Mouse (Mus musculus) macrophage (primary cell): ENCODE data around the gene Rabep2. TPM values are rescaled to one million over a fixed set of nuclear protein-coding genes. Genes with fewer than 3 reads are reported as not detected.

ENCODE experiments used
- H3K27ac ChIP-seq: fragments of 350-480 bp; formaldehyde crosslinking; 2 replicates; pipeline ENCODE4 v1.9.0; 2021
- H3K36me3 ChIP-seq: fragments of 350-480 bp; formaldehyde crosslinking; 2 replicates; pipeline ENCODE4 v1.9.0; 2021; ENCODE audit errors: inconsistent target
- H3K4me3 ChIP-seq: fragments of 350-480 bp; formaldehyde crosslinking; 2 replicates; pipeline ENCODE4 v1.9.0; 2021; ENCODE audit errors: inconsistent target
- H3K79me2 ChIP-seq: fragments of 350-480 bp; formaldehyde crosslinking; 2 replicates; pipeline ENCODE4 v1.9.0; 2021; ENCODE audit errors: inconsistent target
- WGBS: methylation state at CpG from one replicate; pipeline ENCODE4 v1.1.7; 2026; ENCODE audit warnings: inconsistent platforms; ENCODE audit not compliant: missing documents; 5-methylcytosine and 5-hydroxymethylcytosine counted together
- polyA plus RNA-seq: library from polyadenylated mRNA; stranded (reverse); fragments of 250-400 nt; gene quantifications from 3 replicates; pipeline ENCODE4 v1.2.4, GENCODE M21; 2018; ENCODE audit warnings: inconsistent platforms

Rabep2 gene
- polyA plus RNA-seq, 1 experiment from 2014 or later = 12.9 TPM

DNA sequence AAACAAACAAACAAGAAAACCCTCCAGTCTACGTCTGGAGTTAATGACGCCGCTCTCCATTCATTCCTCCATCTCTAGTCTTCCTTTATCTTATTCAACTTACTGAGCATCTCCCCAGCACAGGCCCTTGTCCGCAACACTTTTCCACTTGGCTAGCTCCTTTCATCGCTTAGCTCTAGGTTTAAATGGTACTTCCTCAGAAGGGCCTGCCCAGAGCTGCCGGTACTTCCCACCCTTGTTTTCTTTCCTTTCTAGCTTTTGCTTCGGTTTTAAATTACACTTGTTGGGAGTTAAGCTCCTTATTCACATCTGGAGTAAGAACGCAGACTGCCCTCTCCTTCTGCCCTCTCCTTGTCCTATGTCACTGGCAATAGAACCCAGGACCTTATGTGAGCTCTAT lies 11.5 kb upstream of the Rabep2 start:
- Histone ChIP-seq H3K36me3 (no peaks in the 10 kb centered on the region), H3K4me3 (no peak overlapping the region), H3K27ac (no peak overlapping the region), H3K79me2 (no peaks in the 10 kb centered on the region)
- WGBS = 68% methylated on average over 8 of the region's 8 CpGs

DNA sequence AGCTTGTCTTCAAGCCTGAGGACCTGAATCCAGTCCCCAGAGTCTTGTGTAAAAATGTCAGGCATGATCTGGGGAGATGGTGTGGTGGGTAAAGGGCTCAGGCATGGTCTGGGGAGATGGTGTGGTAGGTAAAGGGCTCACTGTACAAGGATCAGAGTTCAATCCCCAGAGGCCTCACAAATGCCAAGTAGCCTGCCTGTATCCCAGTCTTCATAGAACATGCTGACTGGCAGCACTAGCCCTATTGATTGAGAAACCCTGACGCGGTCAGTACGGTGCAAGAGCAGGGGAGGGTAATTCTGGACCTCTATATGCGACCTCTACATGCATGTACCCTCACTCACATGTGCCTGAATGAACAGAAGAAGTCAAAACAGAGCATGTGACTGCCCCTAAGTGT lies 11.0 kb upstream of the Rabep2 start:
- Histone ChIP-seq H3K4me3 (no peak overlapping the region), H3K36me3 (no peaks in the 10 kb centered on the region), H3K27ac (no peak overlapping the region), H3K79me2 (no peaks in the 10 kb centered on the region)
- WGBS = 93% methylated on average over 4 of the region's 4 CpGs

DNA sequence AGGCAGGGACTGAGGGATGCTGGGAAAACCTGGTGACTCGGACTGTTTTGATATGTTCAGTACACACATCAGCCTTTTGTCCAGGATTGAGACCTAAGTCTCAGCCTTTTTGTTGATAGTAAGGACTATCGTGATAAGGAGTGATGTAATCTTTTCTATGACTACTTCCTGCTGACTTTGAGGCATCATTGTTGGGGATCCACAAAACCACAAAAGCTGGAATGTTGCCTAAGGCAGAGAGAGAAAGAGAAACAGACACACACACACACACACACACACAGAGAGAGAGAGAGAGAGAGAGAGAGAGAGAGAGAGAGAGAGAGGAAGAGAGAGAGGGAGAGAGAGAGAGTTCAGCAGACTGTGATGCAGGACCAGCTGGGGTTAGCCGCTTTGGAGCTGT lies 10.1 kb upstream of the Rabep2 start:
- H3K79me2 ChIP-seq = no peaks in the 10 kb centered on the region
- no peaks in the 10 kb centered on the region for H3K36me3 ChIP-seq
- no peak overlapping the region for H3K27ac ChIP-seq
- no peak overlapping the region for H3K4me3 ChIP-seq
- 42% methylated on average over 3 of the region's 3 CpGs for WGBS

DNA sequence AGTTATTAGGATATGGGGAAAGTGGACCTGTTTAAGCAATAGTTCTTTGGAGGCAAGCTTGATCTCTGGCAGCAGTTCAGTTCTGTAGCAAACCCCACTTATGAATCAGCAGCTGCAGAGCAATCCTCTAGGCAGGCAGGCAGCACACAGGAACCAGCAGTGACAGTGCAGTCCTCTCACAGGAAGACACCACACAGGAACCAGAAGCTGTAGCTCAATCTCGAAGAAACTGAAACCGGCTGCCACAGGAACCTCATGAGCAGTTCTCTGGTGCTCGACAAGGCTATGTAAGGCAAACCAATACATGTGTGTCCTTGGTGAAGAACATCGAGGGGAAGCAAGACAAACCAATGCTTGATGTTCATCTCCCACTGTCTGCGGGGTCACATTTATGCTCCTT lies 6.8 kb upstream of the Rabep2 start:
- Histone ChIP-seq H3K4me3 (no peak overlapping the region), H3K27ac (no peak overlapping the region), H3K79me2 (no peaks in the 10 kb centered on the region), H3K36me3 (no peaks in the 10 kb centered on the region)
- WGBS = 54% methylated on average over 5 of the region's 5 CpGs

DNA sequence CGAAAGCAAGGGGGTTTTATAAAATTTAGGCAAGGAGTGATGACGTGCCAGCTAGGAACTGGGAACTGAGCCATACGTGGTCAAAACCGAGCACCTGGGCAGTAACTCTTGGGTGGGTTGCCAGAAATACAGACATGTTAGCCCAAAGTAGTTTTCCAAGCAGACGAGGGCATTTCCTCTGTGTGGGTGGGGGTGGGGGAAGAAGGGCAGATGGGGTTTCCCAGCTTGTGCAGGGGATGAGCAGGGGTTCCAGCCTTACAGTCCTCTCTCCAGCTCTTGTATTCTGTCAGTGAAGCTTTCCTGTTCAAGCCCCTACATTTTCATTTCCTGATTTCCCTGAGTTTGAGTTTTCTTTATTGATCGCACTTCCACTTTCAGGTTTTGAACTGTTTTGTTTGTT lies 4.4 kb upstream of the Rabep2 start:
- no peak overlapping the region for H3K4me3 ChIP-seq
- no peaks in the 10 kb centered on the region for H3K79me2 ChIP-seq
- 48% methylated on average over 6 of the region's 6 CpGs for WGBS
- no peaks in the 10 kb centered on the region for H3K36me3 ChIP-seq
- no peak overlapping the region for H3K27ac ChIP-seq

DNA sequence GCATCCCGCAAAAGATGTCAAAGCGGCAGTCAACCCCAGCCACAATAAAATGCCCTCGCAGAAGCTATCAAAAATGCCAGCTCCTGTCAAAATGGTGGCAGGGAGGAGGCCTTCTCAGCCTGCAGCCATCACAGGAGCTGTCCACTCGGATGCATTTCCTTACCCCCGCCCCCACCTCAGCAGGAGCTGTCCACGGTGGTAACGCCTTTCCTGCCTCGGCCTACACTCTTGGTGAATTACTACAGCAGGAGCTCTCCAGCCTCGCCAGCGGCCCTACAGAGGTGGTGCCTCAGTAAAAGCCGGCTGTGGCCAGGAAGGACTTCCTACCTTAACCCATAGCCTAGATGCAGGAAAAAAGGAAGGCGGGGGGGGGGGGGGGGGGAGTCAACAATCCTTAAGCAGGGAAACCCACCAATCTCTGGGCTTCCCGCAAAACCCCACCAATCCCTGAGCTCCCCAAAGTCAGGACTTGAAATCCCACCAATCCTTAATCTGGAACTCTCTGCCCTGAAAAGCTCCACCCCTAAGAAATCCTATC lies 1.2 kb upstream of the Rabep2 start:
- 89% methylated on average over 11 of the region's 13 CpGs for WGBS
- Histone ChIP-seq H3K79me2 (peaks cover 4% of the 10 kb centered on the region; the same call in 1 of the 2 replicates), H3K4me3 (no peak overlapping the region)

DNA sequence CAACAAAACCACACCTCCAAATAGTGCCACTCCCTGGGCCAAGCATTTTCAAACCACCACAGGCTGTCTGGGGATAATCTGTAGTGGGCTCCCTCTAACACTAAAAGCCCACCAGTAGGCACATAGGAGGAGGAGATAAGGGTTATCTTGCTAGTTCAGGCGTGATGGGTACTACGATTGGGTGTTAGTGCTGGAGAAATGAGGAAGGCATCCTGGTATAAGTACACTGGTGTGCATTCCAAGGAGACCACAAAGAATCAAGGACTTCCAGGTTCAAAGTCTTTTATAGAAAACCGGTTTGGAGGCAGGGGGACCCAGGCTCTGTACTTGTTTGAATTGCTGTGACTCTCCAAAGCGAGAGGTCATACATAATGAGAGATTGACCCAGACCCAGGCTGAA lies 405 bp upstream of the Rabep2 start:
- H3K79me2 ChIP-seq = peaks cover 4% of the 10 kb centered on the region; the same call in 1 of the 2 replicates
- no peak overlapping the region for H3K27ac ChIP-seq
- H3K36me3 ChIP-seq = no peaks in the 10 kb centered on the region
- 47% methylated on average over 4 of the region's 4 CpGs for WGBS
- H3K4me3 ChIP-seq = peak overlapping the region; percentile 45; the same call in 1 of the 2 replicates

More for the DNA sequence above, 1.2 kb upstream of the Rabep2 start:
- Histone ChIP-seq H3K36me3 (no peaks in the 10 kb centered on the region), H3K27ac (no peak overlapping the region)

DNA sequence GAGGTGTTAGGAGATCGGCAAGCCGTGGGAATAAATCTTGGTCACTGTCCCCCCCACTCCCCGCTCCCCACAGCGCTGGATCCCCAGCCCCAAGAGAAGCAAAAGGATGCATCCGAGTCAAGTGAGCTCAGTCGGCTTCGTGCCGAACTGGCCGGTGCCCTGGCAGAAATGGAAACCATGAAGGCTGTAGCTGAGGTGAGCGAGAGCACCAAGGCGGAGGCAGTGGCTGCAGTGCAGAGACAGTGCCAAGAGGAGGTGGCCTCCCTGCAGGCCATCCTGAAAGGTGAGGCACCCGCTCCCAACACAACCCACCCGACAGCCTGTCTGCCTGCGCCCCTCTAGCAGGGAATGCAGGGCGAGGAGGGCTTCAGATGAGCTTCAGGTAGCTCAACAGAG lies 942 bp downstream of the Rabep2 start:
- peak overlapping the region; percentile 45 for H3K4me3 ChIP-seq
- no peak overlapping the region for H3K27ac ChIP-seq
- peaks cover 4% of the 10 kb centered on the region; the same call in 1 of the 2 replicates for H3K79me2 ChIP-seq
- 0 out of 2 replicates have a peak, but pooled peaks cover 6% of the 10 kb centered on the region for H3K36me3 ChIP-seq
- 48% methylated on average over 15 of the region's 15 CpGs for WGBS

DNA sequence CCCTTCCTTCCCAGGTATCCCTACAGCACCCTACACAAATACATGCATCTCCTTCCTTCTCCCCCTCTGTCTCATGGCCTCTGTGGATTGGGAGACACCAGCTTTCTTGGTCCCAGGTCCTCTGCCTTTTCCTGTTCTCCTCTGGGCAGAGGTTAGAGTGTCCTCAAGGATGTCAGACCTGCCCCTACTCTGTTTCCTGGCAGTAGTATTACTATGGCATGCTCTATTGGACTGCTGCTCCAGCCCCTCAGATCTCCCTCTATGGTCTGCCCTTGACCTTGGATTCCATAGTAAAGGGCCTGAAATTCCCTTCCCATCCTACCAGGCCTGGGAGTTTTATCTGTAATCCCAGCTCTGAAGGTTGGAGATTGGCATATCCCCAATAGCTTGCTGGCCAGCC lies 1.6 kb downstream of the Rabep2 start:
- H3K27ac ChIP-seq = no peak overlapping the region
- H3K79me2 ChIP-seq = peaks cover 4% of the 10 kb centered on the region; the same call in 1 of the 2 replicates
- no peak overlapping the region for H3K4me3 ChIP-seq
- H3K36me3 ChIP-seq = peaks cover 10% of the 10 kb centered on the region; the same call in 1 of the 2 replicates

DNA sequence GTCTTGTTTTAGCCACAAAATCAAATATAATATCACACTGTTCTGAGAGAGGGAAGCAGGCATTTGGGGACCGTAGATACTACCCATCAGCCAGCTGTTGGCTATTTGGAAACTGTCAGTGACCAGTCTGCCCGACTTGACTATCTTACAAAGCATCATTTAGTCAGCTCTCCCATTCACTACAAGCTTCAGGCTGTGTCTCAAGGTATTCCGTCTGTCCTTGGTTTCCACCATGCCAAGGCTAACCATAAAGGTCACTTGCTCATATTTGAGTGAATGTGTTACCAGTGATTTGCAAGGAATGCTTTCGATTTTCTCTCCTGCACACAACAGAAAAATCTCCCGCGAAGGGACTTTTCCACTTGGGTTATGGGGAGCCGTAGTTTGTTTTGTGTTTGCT lies 6.2 kb downstream of the Rabep2 start:
- peaks cover 4% of the 10 kb centered on the region; the same call in 1 of the 2 replicates for H3K79me2 ChIP-seq
- H3K36me3 ChIP-seq = peaks cover 10% of the 10 kb centered on the region; the same call in 1 of the 2 replicates
- no peak overlapping the region for H3K4me3 ChIP-seq
- WGBS = 96% methylated on average over 7 of the region's 7 CpGs
- no peak overlapping the region for H3K27ac ChIP-seq

DNA sequence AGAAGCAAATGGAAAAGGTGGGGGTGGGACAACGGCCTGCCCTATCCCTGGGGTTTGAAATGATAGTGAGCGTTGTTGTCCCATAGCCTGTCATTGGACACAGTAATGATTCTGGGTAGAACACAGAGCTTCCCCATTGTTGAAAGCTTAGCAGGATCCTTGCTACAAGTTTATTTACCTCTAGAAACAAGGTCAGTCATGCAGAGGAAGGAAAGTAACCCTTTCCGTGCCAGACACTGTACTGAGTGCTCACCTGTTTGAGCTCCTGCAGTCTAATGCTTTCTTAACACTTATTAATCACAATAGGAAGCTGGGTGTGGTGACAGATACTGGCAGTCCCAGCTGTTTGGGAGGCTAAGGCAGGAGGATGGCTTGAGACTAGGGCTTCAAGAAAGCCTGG lies 7.2 kb downstream of the Rabep2 start:
- WGBS = 89% methylated on average over 3 of the region's 3 CpGs
- Histone ChIP-seq H3K27ac (no peak overlapping the region), H3K4me3 (no peak overlapping the region), H3K36me3 (peaks cover 10% of the 10 kb centered on the region; the same call in 1 of the 2 replicates), H3K79me2 (no peaks in the 10 kb centered on the region)

DNA sequence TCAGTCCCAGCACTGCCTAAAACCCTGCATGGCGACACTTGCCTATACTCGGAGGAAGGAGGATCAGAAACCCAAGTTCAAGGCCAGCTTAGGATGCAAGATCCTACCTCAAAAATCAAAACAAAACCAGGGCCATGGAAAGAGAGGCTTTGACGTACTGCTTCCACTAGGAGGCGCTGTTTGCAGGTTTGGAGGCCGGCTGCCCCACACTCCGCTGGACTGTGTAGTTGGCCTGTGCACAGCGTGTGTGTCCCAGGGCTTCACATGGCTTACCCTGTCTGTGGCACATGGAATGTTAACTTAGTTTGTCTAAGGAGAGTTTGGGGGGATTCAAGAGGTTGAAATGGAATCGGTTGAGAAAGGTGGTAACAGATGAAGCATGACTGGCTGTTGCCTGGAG lies 8.3 kb downstream of the Rabep2 start:
- Histone ChIP-seq H3K4me3 (no peak overlapping the region), H3K36me3 (peaks cover 15% of the 10 kb centered on the region; the same call in 1 of the 2 replicates), H3K79me2 (no peaks in the 10 kb centered on the region), H3K27ac (no peak overlapping the region)
- WGBS = 26% methylated on average over 8 of the region's 8 CpGs

DNA sequence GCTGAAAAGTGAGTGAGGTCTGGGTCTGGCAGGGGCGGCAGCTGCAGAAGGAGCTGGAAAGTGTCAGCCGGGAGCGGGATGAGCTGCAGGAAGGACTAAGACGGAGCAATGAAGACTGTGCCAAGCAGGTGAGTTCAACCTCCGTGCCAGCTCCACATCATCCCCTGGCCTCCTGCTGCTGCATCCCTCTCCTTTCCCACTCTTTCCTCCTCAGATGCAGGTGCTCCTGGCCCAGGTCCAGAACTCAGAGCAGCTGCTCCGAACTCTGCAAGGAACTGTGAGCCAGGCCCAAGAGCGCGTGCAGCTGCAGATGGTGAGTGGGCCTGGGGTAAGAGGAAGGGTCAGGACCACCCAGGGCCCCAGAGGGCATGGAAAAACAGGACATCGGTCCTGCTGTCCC lies 11.6 kb downstream of the Rabep2 start:
- 94% methylated on average over 9 of the region's 9 CpGs for WGBS
- no peaks in the 10 kb centered on the region for H3K79me2 ChIP-seq
- H3K27ac ChIP-seq = no peak overlapping the region
- H3K4me3 ChIP-seq = no peak overlapping the region
- H3K36me3 ChIP-seq = peaks cover 25% of the 10 kb centered on the region

DNA sequence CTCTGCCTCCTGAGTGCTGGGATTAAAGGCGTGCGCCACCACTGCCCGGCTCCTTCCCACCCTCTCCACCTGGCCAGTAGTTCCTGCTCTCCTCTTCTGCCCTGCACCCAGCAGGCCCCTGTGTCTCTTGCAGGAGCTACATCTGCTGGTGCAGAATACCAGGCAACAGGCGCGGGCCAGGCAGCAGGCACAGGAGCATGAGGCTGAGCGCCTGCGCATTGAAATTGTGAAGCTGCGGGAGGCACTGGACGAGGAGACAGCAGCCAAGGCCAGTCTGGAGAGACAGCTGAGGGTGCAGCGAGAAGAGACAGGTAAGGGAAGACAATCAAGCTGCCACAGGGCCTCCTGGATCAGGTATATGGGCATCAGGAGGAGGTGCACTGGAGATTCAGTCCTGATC lies 15.4 kb downstream of the Rabep2 start:
- no peaks in the 10 kb centered on the region for H3K79me2 ChIP-seq
- no peak overlapping the region for H3K4me3 ChIP-seq
- no peak overlapping the region for H3K27ac ChIP-seq
- WGBS = 93% methylated on average over 10 of the region's 10 CpGs
- peaks cover 32% of the 10 kb centered on the region for H3K36me3 ChIP-seq

DNA sequence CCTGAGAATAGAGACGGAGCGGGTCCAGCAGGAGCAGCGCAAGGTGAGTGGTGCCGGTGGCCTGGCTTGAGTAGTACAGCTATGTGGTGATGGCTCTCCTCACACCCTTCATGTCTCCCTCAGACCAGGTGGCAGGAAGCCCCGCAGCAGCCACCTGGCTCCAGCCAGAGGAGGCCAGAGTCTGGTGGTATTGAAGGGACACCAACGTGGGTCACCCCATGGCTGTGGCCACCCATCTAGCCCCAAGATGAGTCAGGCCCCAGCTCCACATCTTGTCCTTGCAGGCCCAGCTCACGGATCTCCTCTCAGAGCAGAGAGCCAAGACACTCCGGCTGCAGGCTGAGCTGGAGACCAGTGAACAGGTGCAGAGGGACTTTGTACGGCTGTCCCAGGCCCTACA lies 16.0 kb downstream of the Rabep2 start:
- H3K27ac ChIP-seq = no peak overlapping the region
- H3K36me3 ChIP-seq = peaks cover 32% of the 10 kb centered on the region
- H3K79me2 ChIP-seq = no peaks in the 10 kb centered on the region
- 93% methylated on average over 9 of the region's 9 CpGs for WGBS
- H3K4me3 ChIP-seq = no peak overlapping the region
